ENCODE assay signal across 14 mouse cellular contexts in genomic region chr5:101299986-101300385, GRCm38 (mm10).
"Had no signal": no experiment of that assay in that cellular context is flagged by ENCODE, and none has a peak within 500 bp of the region (broad histone marks: within the 10 kb centered on the region; RNA-seq: fewer than 3 reads in every experiment).

No protein-coding gene starts in this region.

- DNase-seq: lung, adult 18-20 months; lung, postnatal 14 days; lung, postnatal 36 days; right cerebral cortex, postnatal 14 days; thymus, adult 2 months; thymus, postnatal 25 days had no signal

- H3K36me3 ChIP-seq: lung, embryonic 15.5 days; midbrain, embryonic 13.5 days; midbrain, embryonic 15.5 days; neural tube, embryonic 12.5 days; stomach, embryonic 15.5 days had no signal

- H3K4me1 ChIP-seq: lung, embryonic 15.5 days; megakaryocyte, embryonic 14.5 days; midbrain, embryonic 13.5 days; midbrain, embryonic 15.5 days; stomach, embryonic 15.5 days had no signal

- H3K4me3 ChIP-seq: lung, embryonic 15.5 days; megakaryocyte, embryonic 14.5 days; midbrain, embryonic 13.5 days; midbrain, embryonic 15.5 days; neural tube, embryonic 12.5 days; stomach, embryonic 15.5 days had no signal

- H3K9me3 ChIP-seq: lung, embryonic 15.5 days; midbrain, embryonic 13.5 days; midbrain, embryonic 15.5 days; neural tube, embryonic 12.5 days; stomach, embryonic 15.5 days had no signal

- H3K27ac ChIP-seq: lung, embryonic 15.5 days; macrophage; midbrain, embryonic 13.5 days; midbrain, embryonic 15.5 days; neural tube, embryonic 12.5 days; stomach, embryonic 15.5 days; stomach, postnatal 0 days had no signal

- H3K9ac ChIP-seq: lung, embryonic 15.5 days; midbrain, embryonic 13.5 days; midbrain, embryonic 15.5 days; neural tube, embryonic 12.5 days; stomach, embryonic 15.5 days had no signal
